In the genomic region with DNA sequence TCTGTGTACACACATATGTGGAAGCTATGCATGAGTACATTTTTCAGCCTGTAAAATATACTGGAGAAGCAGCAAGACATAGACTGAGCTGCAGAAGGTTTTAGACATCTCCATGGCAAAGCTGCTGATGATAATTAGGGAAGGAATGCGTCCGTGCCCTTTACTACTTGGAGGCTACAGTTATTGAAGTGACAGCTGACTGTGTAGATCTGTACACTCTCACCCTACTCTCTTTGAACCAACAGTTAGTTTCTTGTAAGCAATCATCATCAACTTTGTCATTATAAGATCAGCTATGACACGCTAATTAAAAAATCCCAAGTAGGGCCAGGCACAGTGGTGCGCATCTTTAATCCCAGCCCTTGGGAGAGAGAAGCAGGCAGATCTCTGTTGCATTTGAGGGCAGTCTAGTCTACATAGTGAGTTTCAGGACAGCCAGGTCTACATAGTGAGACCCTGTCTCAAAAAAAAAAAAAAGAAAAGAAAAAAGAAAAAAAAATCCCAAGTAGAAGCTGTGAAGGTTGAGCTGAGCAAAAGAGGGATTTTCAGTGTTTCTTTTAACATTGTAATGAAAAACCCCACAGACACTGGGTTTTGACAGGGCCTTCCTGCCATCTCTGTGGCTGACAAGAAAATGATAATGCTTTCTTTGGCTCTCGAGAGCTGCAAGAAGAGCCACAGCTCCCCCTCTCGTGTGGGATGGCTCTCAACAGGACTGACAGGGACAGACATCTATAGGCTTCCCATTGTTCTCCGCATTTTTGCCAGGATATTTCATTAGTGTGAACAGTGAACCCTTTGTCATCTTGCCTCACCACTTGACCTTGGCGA, we compare ENCODE assay signal across 9 mouse cellular contexts. TPM values are rescaled to one million over a fixed set of nuclear protein-coding genes. Genes with fewer than 3 reads are reported as not detected.
DNase-seq lines count a peak whose midpoint lies in the region; ATAC-seq and TF ChIP-seq lines count a peak whose summit lies in the region.
"Had no signal": no experiment of that assay in that cellular context is flagged by ENCODE, and none has a peak within 500 bp of the region (broad histone marks: within the 10 kb centered on the region; RNA-seq: fewer than 3 reads in every experiment).

No protein-coding gene starts in this region.

- peak; percentile 31 for TF ChIP-seq RAD21 in CH12.LX (IDR thresholded peaks at IDR 0.05; ENCODE audit: low read depth, low read length)

- TF ChIP-seq POLR2A in CH12.LX (IDR thresholded peaks at IDR 0.05; ENCODE audit: low read depth, low read length) = no peak

- H3K9ac ChIP-seq in heart, embryonic 13.5 days = no peak overlapping the region
- H3K9ac ChIP-seq in CH12.LX (ENCODE audit: insufficient read depth, low read depth) = no peak overlapping the region
- no peak overlapping the region for H3K9ac ChIP-seq in liver, embryonic 14.5 days (replicated peaks)

- in situ Hi-C loops in CH12.LX (cut with MboI; ENCODE audit: low pct_ligation_motif_present, low pct_unique_long_range_greater_than_20kb, low sequenced_read_pairs) = loop anchor here (10.0 kb wide), 1 partner anchor 506 kb away; no protein-coding TSS in a partner anchor

- peak overlapping the region; percentile 30 for H3K27ac ChIP-seq in heart, embryonic 13.5 days (replicated peaks)
- H3K27ac ChIP-seq in CH12.LX (ENCODE audit: insufficient read depth, low read depth) = no peak overlapping the region
- no peak overlapping the region for H3K27ac ChIP-seq in liver, embryonic 14.5 days

- intact Hi-C loops in heart, postnatal 36 days (cut with DNase I) = no loop called here
- intact Hi-C loops in left cerebral cortex, postnatal 36 days (cut with DNase I) = no loop called here

- no peaks in the 10 kb centered on the region for H3K79me2 ChIP-seq in CH12.LX (replicated peaks; ENCODE audit: control insufficient read depth, extremely low read depth, insufficient read depth, poor library complexity, severe bottlenecking)

- H3K36me3 ChIP-seq in heart, embryonic 13.5 days = peaks cover 26% of the 10 kb centered on the region
- no peaks in the 10 kb centered on the region for H3K36me3 ChIP-seq in CH12.LX (replicated peaks in 1 of 2; ENCODE audit: control insufficient read depth in 1 of 2, insufficient read depth in 1 of 2, low read length in 1 of 2)
- no peaks in the 10 kb centered on the region for H3K36me3 ChIP-seq in liver, embryonic 14.5 days (replicated peaks; ENCODE audit: control insufficient read depth, insufficient read depth, low read depth)

- no peak for TF ChIP-seq EP300 in CH12.LX (IDR thresholded peaks at IDR 0.05; ENCODE audit: low read length)
- TF ChIP-seq EP300 in liver, embryonic 14.5 days (IDR thresholded peaks at IDR 0.05; ENCODE audit: low read depth) = no peak

- H3K4me2 ChIP-seq in heart, embryonic 13.5 days = no peak overlapping the region
- H3K4me2 ChIP-seq in CH12.LX (ENCODE audit: insufficient read depth, low read depth, poor library complexity, severe bottlenecking) = no peak overlapping the region
- no peak overlapping the region for H3K4me2 ChIP-seq in liver, embryonic 14.5 days (ENCODE audit: low read depth)

- peak in 1 of 2 experiments; percentile 54; a peak in 2 of 4 replicates for TF ChIP-seq CTCF in CH12.LX (conservative IDR thresholded peaks at IDR 0.05 in 1 of 2, IDR thresholded peaks at IDR 0.05 in 1 of 2; ENCODE audit: low read depth in 2 of 2, low read length in 2 of 2)
- peak; percentile 32 for TF ChIP-seq CTCF in liver, embryonic 14.5 days (IDR thresholded peaks at IDR 0.05; ENCODE audit: low read depth)

- ATAC-seq in heart, embryonic 13.5 days (ENCODE audit: extremely low read depth, insufficient number of reproducible peaks, low FRiP score, low TSS enrichment) = no peak
- no peak for ATAC-seq in liver, embryonic 14.5 days (ENCODE audit: insufficient read depth)

- no peaks in the 10 kb centered on the region for H3K9me3 ChIP-seq in heart, embryonic 13.5 days
- H3K9me3 ChIP-seq in CH12.LX (replicated peaks; ENCODE audit: low read length) = no peaks in the 10 kb centered on the region
- no peaks in the 10 kb centered on the region for H3K9me3 ChIP-seq in liver, embryonic 14.5 days (ENCODE audit: control insufficient read depth, low read length)

- no peaks in the 10 kb centered on the region for H3K27me3 ChIP-seq in heart, embryonic 13.5 days (replicated peaks)
- no peaks in the 10 kb centered on the region for H3K27me3 ChIP-seq in CH12.LX (replicated peaks)
- H3K27me3 ChIP-seq in liver, embryonic 14.5 days (ENCODE audit: control insufficient read depth, insufficient read depth, low read length) = no peaks in the 10 kb centered on the region

- peaks cover 20% of the 10 kb centered on the region for H3K4me1 ChIP-seq in heart, embryonic 13.5 days
- peaks cover 9 to 23% of the 10 kb centered on the region in 2 experiments for H3K4me1 ChIP-seq in CH12.LX (ENCODE audit: control insufficient read depth in 1 of 2, insufficient read depth in 2 of 2)
- H3K4me1 ChIP-seq in liver, embryonic 14.5 days (replicated peaks; ENCODE audit: control insufficient read depth in 2 of 2, insufficient read depth in 2 of 2, low read length in 1 of 2) = peaks cover 0 to 9% of the 10 kb centered on the region in 2 experiments; a peak in 1 of 4 replicates

- DNase-seq in heart, postnatal 36 days = no peak
- DNase-seq in CH12.LX (ENCODE audit: extremely low read depth) = no peak
- peak; percentile 64 for DNase-seq in embryo, embryonic 10.5 days (ENCODE audit: low spot score)
- no peak for DNase-seq in liver, embryonic 14.5 days (ENCODE audit: low read depth in 3 of 3, low spot score in 3 of 3)
- peak; percentile 52 for DNase-seq in thymus, postnatal 0 days (ENCODE audit: low spot score)
- DNase-seq in left cerebral cortex, postnatal 36 days (ENCODE audit: low spot score in 2 of 2) = no peak
- DNase-seq in urinary bladder, postnatal 25 days (ENCODE audit: low spot score) = no peak

- dilution Hi-C loops in CH12.LX (cut with MboI; ENCODE audit: extremely low pct_ligation_motif_present, extremely low pct_unique_long_range_greater_than_20kb, low sequenced_read_pairs) = no loop called here

- WGBS in heart, embryonic 13.5 days = 48% methylated on average over 8 of the region's 8 CpGs
- WGBS in liver, embryonic 14.5 days (ENCODE audit: insufficient replicate concordance) = 58% methylated on average over 8 of the region's 8 CpGs

- H3K4me3 ChIP-seq in heart, embryonic 13.5 days = no peak overlapping the region
- H3K4me3 ChIP-seq in CH12.LX (replicated peaks in 1 of 3; ENCODE audit: low read depth in 2 of 3, low read length in 2 of 3, poor library complexity in 1 of 3) = no peak overlapping the region
- no peak overlapping the region for H3K4me3 ChIP-seq in liver, embryonic 14.5 days (ENCODE audit: insufficient read depth in 1 of 2, low read depth in 2 of 2, low read length in 2 of 2)

TF ChIP-seq in CH12.LX, 34 proteins besides CTCF, POLR2A, EP300 and RAD21:
- TF ChIP-seq SMC3 (IDR thresholded peaks at IDR 0.05; ENCODE audit: low read depth, low read length) = peak; percentile 8; the same call in 1 of the 2 replicates
- no peak for TF ChIP-seq IRF4 (IDR thresholded peaks at IDR 0.05; ENCODE audit: low read depth, low read length)

RNA-seq across cellular contexts. Expression of gene Gja10, which starts 41.6 kb away (rescaled TPM):
- not detected in 2 replicates for polyA plus RNA-seq in heart, embryonic 13.5 days (2015; fragmentation: Nextera tagmentation; extraction: Ambion mirVana)
- total RNA-seq in heart, postnatal 36 days (2021) = not detected
- total RNA-seq in CH12.LX (2012; rRNA removed) (not detected in 2 replicates), CH12.LX (2014; rRNA removed) (not detected in 2 replicates)
- polyA plus RNA-seq in CH12.LX (2012; ENCODE audit: insufficient read length, low read depth) = 0.13 TPM in 1 of 2 replicates, not detected in the other
- 0.03 TPM in 1 of 2 replicates, not detected in the other for polyA plus RNA-seq in liver, embryonic 14.5 days (2012; rRNA removed)
- not detected in 2 replicates for polyA plus RNA-seq in liver, embryonic 14.5 days (2014; fragmentation: Nextera tagmentation; extraction: Ambion mirVana)
- polyA plus RNA-seq in thymus, postnatal 0 days (2015; fragmentation: Nextera tagmentation; extraction: Ambion mirVana) = 0.08 TPM in 1 of 2 replicates, not detected in the other
- not detected for total RNA-seq in left cerebral cortex, postnatal 36 days (2021)
- total RNA-seq: layer of hippocampus, postnatal 10 days had no signal

RNA-seq across cellular contexts. Expression of gene Casp8ap2, which starts 54.3 kb away (rescaled TPM):
- polyA plus RNA-seq in heart, embryonic 13.5 days (2015; fragmentation: Nextera tagmentation; extraction: Ambion mirVana) = 32.2 and 34.1 TPM in 2 replicates
- total RNA-seq in heart, postnatal 36 days (2021) = 1 to 10 TPM; 7.3 to 8.6 TPM
- total RNA-seq in CH12.LX (2012; rRNA removed) (26.3 and 34.1 TPM in 2 replicates), CH12.LX (2014; rRNA removed) (43.4 and 58.6 TPM in 2 replicates)
- polyA plus RNA-seq in CH12.LX (2012; ENCODE audit: insufficient read length, low read depth) = 27.2 and 30.6 TPM in 2 replicates
- 4.6 and 5.9 TPM in 2 replicates for polyA plus RNA-seq in liver, embryonic 14.5 days (2012; rRNA removed)
- 25.2 and 25.5 TPM in 2 replicates for polyA plus RNA-seq in liver, embryonic 14.5 days (2014; fragmentation: Nextera tagmentation; extraction: Ambion mirVana)
- polyA plus RNA-seq in thymus, postnatal 0 days (2015; fragmentation: Nextera tagmentation; extraction: Ambion mirVana) = 76.7 and 77.5 TPM in 2 replicates
- total RNA-seq in left cerebral cortex, postnatal 36 days (2021) = 10 to 100 TPM in 1 of 2 experiments, 1 to 10 TPM in 1; 8.4 to 11.7 TPM

Comparison
In these comparisons a context has a peak if more than half of its experiments do, and no peak if none do; other contexts are left out.
1. DNase-seq: peak in embryo, embryonic 10.5 days (single experiment) and thymus, postnatal 0 days (single experiment); none in heart, postnatal 36 days (0 of 2), CH12.LX (single experiment), liver, embryonic 14.5 days (0 of 3), left cerebral cortex, postnatal 36 days (0 of 2) and urinary bladder, postnatal 25 days (single experiment).